Mouse (Mus musculus) brain, embryonic 14.5 days (tissue): Measurements from ENCODE around the gene Tenm2.

Experiments used
- CTCF ChIP-seq: fragments of 200-500 bp; IDR thresholded peaks from 2 replicates; pipeline ENCODE4 v1.5.1; 2012; ENCODE audit warnings: inconsistent platforms, mild to moderate bottlenecking, moderate library complexity, borderline replicate concordance; ENCODE audit not compliant: insufficient read depth, insufficient read length; ENCODE audit errors: extremely low read depth
- POLR2A ChIP-seq: fragments of 200-500 bp; IDR thresholded peaks from 2 replicates; pipeline ENCODE4 v1.6.1; 2012; ENCODE audit warnings: mild to moderate bottlenecking, inconsistent platforms, borderline replicate concordance; ENCODE audit not compliant: poor library complexity, insufficient read depth, insufficient read length, severe bottlenecking; ENCODE audit errors: extremely low read depth

- TF ChIP-seq POLR2A (no peak), CTCF (no peak)
Measured at GRCm38 (mm10) chr11:35982734-35983133, 1253.0 kb downstream of the Tenm2 start.
